Mouse (Mus musculus) bone marrow macrophage, adult 2 months (primary cell): ENCODE results near the gene Mvb12a. TPM values are rescaled to one million over a fixed set of nuclear protein-coding genes. Genes with fewer than 3 reads are reported as not detected.

Source experiments
- H3K27ac ChIP-seq: 2 replicates; pipeline ENCODE4 v1.5.1; 2012; ENCODE audit warnings: low read depth, low read length; ENCODE audit not compliant: insufficient read depth
- H3K4me1 ChIP-seq: 2 replicates; pipeline ENCODE4 v1.6.1; 2012; ENCODE audit warnings: low read length; ENCODE audit not compliant: control insufficient read depth, insufficient read depth
- H3K4me3 ChIP-seq: 2 replicates; pipeline ENCODE4 v1.5.1; 2012; ENCODE audit warnings: mild to moderate bottlenecking, low read length, moderate library complexity; ENCODE audit not compliant: insufficient read depth
- CTCF ChIP-seq: IDR thresholded peaks from 2 replicates; pipeline ENCODE4 v1.5.1; 2012; ENCODE audit warnings: low read depth, mild to moderate bottlenecking, low read length, moderate library complexity
- POLR2A ChIP-seq: IDR thresholded peaks from 2 replicates; pipeline ENCODE4 v1.6.1; 2012; ENCODE audit warnings: mild to moderate bottlenecking, low read depth, low read length, borderline replicate concordance
- polyA plus RNA-seq: library from polyadenylated mRNA; stranded (reverse); fragments of >200 nt; gene quantifications from 2 replicates; pipeline ENCODE4 v1.2.4, GENCODE M21; 2012; ENCODE audit not compliant: missing spikeins, insufficient read depth, insufficient read length

The Mvb12a gene
- polyA plus RNA-seq, 1 experiment, result 64.5 TPM

- TF ChIP-seq CTCF, result no peak
- TF ChIP-seq POLR2A, result no peak
- Histone ChIP-seq H3K4me3 (peak overlapping the region; percentile 93), H3K4me1 (peaks cover 15% of the 10 kb centered on the region), H3K27ac (no peak overlapping the region)
Measured at GRCm38 (mm10) chr8:71543755-71544154, 1.0 kb downstream of the Mvb12a start.

GRCm38 (mm10) chr8:71545053-71545452, 2.3 kb downstream of the Mvb12a start:
- TF ChIP-seq CTCF (no peak), POLR2A (no peak)
- H3K27ac ChIP-seq, result no peak overlapping the region
- H3K4me3 ChIP-seq, result no peak overlapping the region
- peaks cover 15% of the 10 kb centered on the region for H3K4me1 ChIP-seq

GRCm38 (mm10) chr8:71547590-71547989, 4.9 kb downstream of the Mvb12a start:
- peaks cover 4% of the 10 kb centered on the region for H3K4me1 ChIP-seq
- TF ChIP-seq POLR2A (no peak), CTCF (no peak)

GRCm38 (mm10) chr8:71550754-71551153, 8.0 kb downstream of the Mvb12a start:
- H3K4me1 ChIP-seq, result no peaks in the 10 kb centered on the region
- H3K4me3 ChIP-seq, result no peak overlapping the region
- TF ChIP-seq POLR2A (no peak), CTCF (no peak)
- H3K27ac ChIP-seq, result no peak overlapping the region

More at GRCm38 (mm10) chr8:71547590-71547989, 4.9 kb downstream of the Mvb12a start:
- H3K27ac ChIP-seq, result no peak overlapping the region
- H3K4me3 ChIP-seq, result no peak overlapping the region

- Histone ChIP-seq H3K4me3 (no peak overlapping the region), H3K27ac (no peak overlapping the region), H3K4me1 (no peaks in the 10 kb centered on the region)
- no peak for TF ChIP-seq POLR2A
- TF ChIP-seq CTCF, result no peak
Measured at GRCm38 (mm10) chr8:71552770-71553169, 10.0 kb downstream of the Mvb12a start.

GRCm38 (mm10) chr8:71554001-71554400, 11.3 kb downstream of the Mvb12a start:
- no peak overlapping the region for H3K27ac ChIP-seq
- H3K4me1 ChIP-seq, result peaks cover 3% of the 10 kb centered on the region; the same call in 1 of the 2 replicates
- no peak overlapping the region for H3K4me3 ChIP-seq
- TF ChIP-seq CTCF, result no peak
- no peak for TF ChIP-seq POLR2A

GRCm38 (mm10) chr8:71554644-71555043, 11.9 kb downstream of the Mvb12a start:
- no peak overlapping the region for H3K27ac ChIP-seq
- no peak overlapping the region for H3K4me3 ChIP-seq
- H3K4me1 ChIP-seq, result peaks cover 3% of the 10 kb centered on the region; the same call in 1 of the 2 replicates
- no peak for TF ChIP-seq POLR2A
- TF ChIP-seq CTCF, result no peak

- no peak within 1 kb of the TSS for H3K27ac ChIP-seq
- H3K4me1 ChIP-seq, result peaks cover 6% of the 10 kb centered on the region
- TF ChIP-seq POLR2A, result no peak; the same call in 1 of the 2 replicates
- TF ChIP-seq CTCF, result peak; percentile 25; the same call in 1 of the 2 replicates
- peak within 1 kb of the TSS; percentile 71 for H3K4me3 ChIP-seq
Measured at GRCm38 (mm10) chr8:71558071-71558957, 15.6 kb downstream of the Mvb12a start, which contains the start of gene Tmem221. Gene Tmem221 (minus strand): TSS chr8:71558871.

- TF ChIP-seq CTCF, result no peak
- TF ChIP-seq POLR2A, result no peak
- H3K4me3 ChIP-seq, result peak overlapping the region; percentile 71
- H3K4me1 ChIP-seq, result peaks cover 6% of the 10 kb centered on the region
- no peak overlapping the region for H3K27ac ChIP-seq
Measured at GRCm38 (mm10) chr8:71558958-71559690, 16.4 kb downstream of the Mvb12a start.
